Mouse (Mus musculus): ENCODE data around the gene Chmp1a. TPM values are rescaled to one million over a fixed set of nuclear protein-coding genes. Genes with fewer than 3 reads are reported as not detected.
"Not testable (repeated sequence)": the region's sequence is repeated elsewhere in the genome, so short reads cannot be mapped to it uniquely, and the experiment has no call there.

The Chmp1a gene
- polyA plus RNA-seq (2015; fragmentation: Nextera tagmentation; extraction: Ambion mirVana): 238 and 248 TPM in 2 replicates

DNA sequence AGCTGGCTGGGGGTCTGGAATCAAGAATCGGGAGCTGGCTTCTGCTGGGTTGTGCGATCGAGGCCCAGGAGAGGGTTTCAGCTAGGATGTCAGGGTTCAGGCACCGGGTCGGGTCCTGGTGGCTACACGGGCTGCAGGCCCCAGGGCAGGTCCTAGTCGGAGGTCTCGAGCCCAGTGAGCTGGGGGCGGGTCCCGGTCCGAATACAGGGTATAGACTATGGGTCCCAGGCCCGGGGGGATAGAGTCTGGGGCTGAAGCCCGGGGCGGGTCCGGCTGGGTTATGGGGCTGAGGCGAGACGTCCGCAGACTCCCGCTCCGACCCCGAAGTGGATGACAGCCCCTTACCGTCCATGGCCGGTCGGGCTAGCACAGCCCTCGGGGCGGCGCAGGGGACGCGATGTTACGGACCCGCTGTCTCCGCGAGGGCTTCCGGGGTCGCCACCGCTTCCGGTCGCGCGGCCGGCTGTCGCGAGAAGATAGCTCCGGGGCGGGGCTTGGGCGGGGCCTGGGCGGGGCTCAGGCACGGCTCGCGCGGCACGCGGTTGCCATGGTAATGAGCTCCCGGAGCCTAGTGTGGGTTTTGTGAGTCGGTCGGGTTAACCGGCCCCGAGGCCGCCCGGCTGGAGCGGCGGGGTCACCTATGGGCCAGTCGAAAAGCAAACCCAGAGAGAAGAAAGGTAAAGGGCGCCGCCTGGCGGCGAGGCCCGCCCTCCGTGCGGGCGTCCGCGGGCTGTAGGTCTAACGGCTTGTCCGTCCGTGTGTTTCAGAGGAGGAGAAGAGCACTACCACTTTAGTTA lies at the start of gene Chmp1a, which contains the start of gene Spata33:
Gene Chmp1a, minus strand, starts transcription at position 443 of the 797 bp plus-strand sequence.
Gene Spata33, plus strand, starts transcription at position 512 of the 797 bp plus-strand sequence.
- peak within 1 kb of the TSS; percentile 64 for H3K4me3 ChIP-seq (replicated peaks; ENCODE audit: low read length)
- H3K36me3 ChIP-seq (ENCODE audit: control insufficient read depth, insufficient read depth): peaks cover 3% of the 10 kb centered on the region
- peak; percentile 97 for ATAC-seq
- H3K9ac ChIP-seq (replicated peaks; ENCODE audit: low read depth, low read length): peak within 1 kb of the TSS; percentile 77
- no peaks in the 10 kb centered on the region for H3K9me3 ChIP-seq (ENCODE audit: control insufficient read depth, low read length)
- no peak within 1 kb of the TSS for H3K27ac ChIP-seq (ENCODE audit: low read length)
- peaks cover 15% of the 10 kb centered on the region for H3K4me1 ChIP-seq (replicated peaks; ENCODE audit: control insufficient read depth, insufficient read depth, low read length)
- under 1% methylated on average over 75 of the region's 76 CpGs for WGBS
- peak within 1 kb of the TSS; percentile 92 for H3K4me2 ChIP-seq (ENCODE audit: low read length)
- no peaks in the 10 kb centered on the region; the same call in 1 of the 2 replicates for H3K27me3 ChIP-seq (replicated peaks; ENCODE audit: control insufficient read depth, insufficient read depth, low read length)

DNA sequence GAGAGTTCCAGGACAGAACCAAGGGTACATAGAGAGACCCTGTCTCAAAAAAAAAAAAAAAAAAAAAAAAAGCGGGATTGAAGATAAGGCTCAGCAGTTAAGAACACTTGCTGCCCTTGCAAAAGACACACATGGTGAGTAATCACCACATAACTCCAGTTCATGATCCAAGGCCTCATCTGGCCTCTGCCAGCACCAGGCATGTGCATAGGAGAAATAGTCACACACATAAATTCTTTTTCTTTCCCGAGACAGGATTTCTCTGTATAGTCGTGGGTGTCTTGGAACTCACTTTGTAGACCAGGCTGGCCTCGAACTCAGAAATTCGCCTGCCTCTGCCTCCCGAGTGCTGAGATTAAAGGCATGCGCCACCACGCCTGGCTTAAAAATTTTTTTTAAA lies 45.0 kb upstream of the Chmp1a start:
- peaks cover 23% of the 10 kb centered on the region for H3K4me1 ChIP-seq (replicated peaks; ENCODE audit: control insufficient read depth, insufficient read depth, low read length)
- WGBS: 93% methylated on average over 8 of the region's 8 CpGs
- not testable (repeated sequence) for H3K4me2 ChIP-seq (ENCODE audit: low read length); H3K9ac ChIP-seq (replicated peaks; ENCODE audit: low read depth, low read length); H3K4me3 ChIP-seq (replicated peaks; ENCODE audit: low read length); H3K9me3 ChIP-seq (ENCODE audit: control insufficient read depth, low read length); H3K27me3 ChIP-seq (replicated peaks; ENCODE audit: control insufficient read depth, insufficient read depth, low read length); H3K27ac ChIP-seq (ENCODE audit: low read length); ATAC-seq
- H3K36me3 ChIP-seq (ENCODE audit: control insufficient read depth, insufficient read depth): peaks cover 11% of the 10 kb centered on the region; the same call in 1 of the 2 replicates

DNA sequence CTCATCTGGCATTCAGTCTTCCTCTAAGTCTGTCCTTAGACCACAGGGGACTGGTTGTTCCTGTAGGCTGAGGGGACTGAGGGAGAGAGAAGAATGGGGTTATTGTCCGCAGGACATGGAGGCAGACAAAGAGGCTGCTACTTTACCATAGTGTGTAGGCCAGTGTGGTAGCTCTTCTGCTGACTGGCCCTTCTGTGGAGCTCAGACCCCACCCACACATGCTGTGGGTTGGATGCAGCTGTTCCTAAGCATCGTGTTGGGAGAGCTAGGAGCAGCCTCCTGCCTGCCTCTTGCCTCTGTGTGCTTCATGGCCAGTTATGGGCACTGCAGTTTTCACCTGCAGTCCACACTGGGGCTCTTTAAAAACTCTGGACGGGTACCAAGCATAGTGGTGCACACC lies 44.6 kb upstream of the Chmp1a start:
- no peak overlapping the region for H3K27ac ChIP-seq (ENCODE audit: low read length)
- no peaks in the 10 kb centered on the region for H3K27me3 ChIP-seq (replicated peaks; ENCODE audit: control insufficient read depth, insufficient read depth, low read length)
- H3K4me1 ChIP-seq (replicated peaks; ENCODE audit: control insufficient read depth, insufficient read depth, low read length): peaks cover 26% of the 10 kb centered on the region
- WGBS: 75% methylated on average over 3 of the region's 3 CpGs
- H3K9ac ChIP-seq (replicated peaks; ENCODE audit: low read depth, low read length): no peak overlapping the region
- no peak for ATAC-seq
- H3K4me3 ChIP-seq (replicated peaks; ENCODE audit: low read length): no peak overlapping the region
- H3K4me2 ChIP-seq (ENCODE audit: low read length): no peak overlapping the region
- peaks cover 11% of the 10 kb centered on the region; the same call in 1 of the 2 replicates for H3K36me3 ChIP-seq (ENCODE audit: control insufficient read depth, insufficient read depth)
- H3K9me3 ChIP-seq (ENCODE audit: control insufficient read depth, low read length): no peaks in the 10 kb centered on the region

DNA sequence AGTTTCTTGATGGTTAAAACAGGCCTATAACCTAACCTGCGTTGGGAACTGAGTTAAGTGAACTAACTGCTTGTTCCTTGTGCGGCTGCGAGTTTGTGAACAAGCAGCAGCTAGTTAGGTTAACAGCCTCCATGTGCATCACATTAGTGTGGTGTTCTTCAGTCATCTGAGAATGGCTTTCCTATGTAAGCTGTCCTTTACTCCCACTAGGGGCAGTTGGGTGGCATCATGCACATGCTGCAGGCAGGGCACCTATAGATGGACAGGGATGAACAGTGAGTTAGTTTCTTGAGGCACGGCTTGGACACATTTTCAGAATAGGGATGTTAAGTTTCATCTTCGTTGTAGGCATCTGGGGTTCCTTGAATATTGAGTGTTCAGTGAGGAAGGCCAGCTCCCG lies 42.6 kb upstream of the Chmp1a start:
- H3K4me3 ChIP-seq (replicated peaks; ENCODE audit: low read length): peak overlapping the region; percentile 78
- no peaks in the 10 kb centered on the region for H3K27me3 ChIP-seq (replicated peaks; ENCODE audit: control insufficient read depth, insufficient read depth, low read length)
- peaks cover 26% of the 10 kb centered on the region for H3K4me1 ChIP-seq (replicated peaks; ENCODE audit: control insufficient read depth, insufficient read depth, low read length)
- no peak for ATAC-seq
- H3K27ac ChIP-seq (ENCODE audit: low read length): no peak overlapping the region
- WGBS: 74% methylated on average over 6 of the region's 6 CpGs
- no peaks in the 10 kb centered on the region for H3K9me3 ChIP-seq (ENCODE audit: control insufficient read depth, low read length)
- H3K9ac ChIP-seq (replicated peaks; ENCODE audit: low read depth, low read length): peak overlapping the region; percentile 92
- H3K36me3 ChIP-seq (ENCODE audit: control insufficient read depth, insufficient read depth): peaks cover 11% of the 10 kb centered on the region; the same call in 1 of the 2 replicates
- peak overlapping the region; percentile 97 for H3K4me2 ChIP-seq (ENCODE audit: low read length)

DNA sequence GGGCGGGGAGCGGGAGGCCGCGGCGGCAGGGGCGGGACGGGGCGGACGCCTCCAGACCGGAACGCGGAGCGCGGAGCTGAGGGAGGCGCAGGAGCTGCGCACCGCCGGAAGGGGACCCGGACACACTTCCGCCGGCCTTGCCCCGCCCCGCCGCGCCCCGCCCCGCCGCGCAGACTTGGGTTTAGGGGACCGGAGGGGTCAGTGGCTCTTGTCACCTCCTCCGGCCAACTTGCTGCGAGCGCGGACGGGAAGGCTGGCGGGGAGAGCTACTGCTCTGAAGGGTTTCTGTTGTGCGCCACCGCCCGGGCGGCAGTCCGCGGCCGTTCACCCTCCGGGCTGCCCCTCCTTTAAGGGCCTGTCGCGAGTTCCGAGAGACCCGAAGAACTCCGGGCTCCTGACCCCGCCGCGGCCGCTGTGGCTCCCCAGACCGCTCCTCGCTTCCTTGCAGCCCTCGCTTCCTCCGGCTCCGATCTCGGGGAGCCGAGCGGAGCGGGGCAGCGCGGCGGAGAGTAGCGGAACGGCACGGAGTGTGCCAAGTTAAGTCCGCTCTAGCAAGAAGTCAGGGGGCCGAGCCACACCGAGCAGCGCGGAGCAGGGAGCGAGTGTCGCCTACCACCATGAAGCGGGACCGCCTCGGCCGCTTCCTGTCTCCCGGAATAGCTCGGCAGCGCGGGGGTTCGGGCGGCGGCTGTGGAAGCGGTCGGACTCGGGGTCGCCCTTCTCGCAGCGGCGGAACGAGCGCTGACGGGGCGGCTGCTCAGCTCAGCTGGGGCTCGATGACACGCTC lies 41.7 kb upstream of the Chmp1a start, which contains the start of the genes Zfp276 and Vps9d1:
Gene Zfp276, plus strand, starts transcription at position 97 of the 787 bp plus-strand sequence.
Gene Vps9d1, minus strand, starts transcription at position 250 of the 787 bp plus-strand sequence.
- under 1% methylated on average over 88 of the region's 99 CpGs for WGBS
- H3K27ac ChIP-seq (ENCODE audit: low read length): peak within 1 kb of the TSS; percentile 80
- peak; percentile 98 for ATAC-seq
- H3K4me2 ChIP-seq (ENCODE audit: low read length): peak within 1 kb of the TSS; percentile 97
- peak within 1 kb of the TSS; percentile 92 for H3K9ac ChIP-seq (replicated peaks; ENCODE audit: low read depth, low read length)
- H3K27me3 ChIP-seq (replicated peaks; ENCODE audit: control insufficient read depth, insufficient read depth, low read length): no peaks in the 10 kb centered on the region
- H3K4me3 ChIP-seq (replicated peaks; ENCODE audit: low read length): peak within 1 kb of the TSS; percentile 78
- H3K9me3 ChIP-seq (ENCODE audit: control insufficient read depth, low read length): no peaks in the 10 kb centered on the region
- H3K36me3 ChIP-seq (ENCODE audit: control insufficient read depth, insufficient read depth): peaks cover 12% of the 10 kb centered on the region; the same call in 1 of the 2 replicates
- H3K4me1 ChIP-seq (replicated peaks; ENCODE audit: control insufficient read depth, insufficient read depth, low read length): peaks cover 26% of the 10 kb centered on the region

DNA sequence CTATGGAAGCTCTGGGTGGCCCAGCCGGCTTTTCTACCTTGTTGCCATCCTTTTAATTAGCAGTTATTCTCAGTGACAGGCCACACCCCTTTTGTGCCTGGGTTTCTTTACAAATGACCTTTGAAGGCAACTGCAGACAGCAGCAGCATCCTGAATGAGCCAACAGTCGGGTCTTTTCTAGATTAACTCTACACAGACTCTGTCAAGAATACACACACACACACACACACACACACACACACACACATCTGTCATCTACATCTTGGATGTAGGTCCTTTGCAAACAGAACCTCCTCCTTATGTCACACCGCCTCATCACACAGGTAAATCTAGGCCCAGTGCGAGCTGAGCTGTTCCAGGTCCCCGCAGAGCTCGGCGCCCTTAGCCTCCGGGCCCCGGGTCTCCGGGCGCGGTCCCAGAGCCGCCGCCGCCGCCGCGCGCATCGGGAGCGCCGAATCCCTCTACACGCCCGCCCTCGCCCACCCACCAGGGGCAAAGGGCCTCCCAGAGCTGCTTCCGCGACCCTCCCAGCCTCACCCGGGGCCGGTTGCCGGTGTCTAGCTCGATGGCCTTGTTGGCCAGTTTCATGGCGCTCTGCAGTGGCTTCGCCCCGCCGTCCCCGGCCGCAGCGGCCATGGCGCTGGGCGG lies 41.0 kb upstream of the Chmp1a start:
- peak overlapping the region; percentile 78 for H3K4me3 ChIP-seq (replicated peaks; ENCODE audit: low read length)
- H3K27me3 ChIP-seq (replicated peaks; ENCODE audit: control insufficient read depth, insufficient read depth, low read length): no peaks in the 10 kb centered on the region
- H3K4me2 ChIP-seq (ENCODE audit: low read length): peak overlapping the region; percentile 75
- peaks cover 12% of the 10 kb centered on the region; the same call in 1 of the 2 replicates for H3K36me3 ChIP-seq (ENCODE audit: control insufficient read depth, insufficient read depth)
- peak; percentile 68 for ATAC-seq
- 0% methylated on average over 33 of the region's 40 CpGs for WGBS
- peaks cover 26% of the 10 kb centered on the region for H3K4me1 ChIP-seq (replicated peaks; ENCODE audit: control insufficient read depth, insufficient read depth, low read length)
- peak overlapping the region; percentile 80 for H3K27ac ChIP-seq (ENCODE audit: low read length)
- H3K9ac ChIP-seq (replicated peaks; ENCODE audit: low read depth, low read length): peak overlapping the region; percentile 92
- no peaks in the 10 kb centered on the region for H3K9me3 ChIP-seq (ENCODE audit: control insufficient read depth, low read length)

DNA sequence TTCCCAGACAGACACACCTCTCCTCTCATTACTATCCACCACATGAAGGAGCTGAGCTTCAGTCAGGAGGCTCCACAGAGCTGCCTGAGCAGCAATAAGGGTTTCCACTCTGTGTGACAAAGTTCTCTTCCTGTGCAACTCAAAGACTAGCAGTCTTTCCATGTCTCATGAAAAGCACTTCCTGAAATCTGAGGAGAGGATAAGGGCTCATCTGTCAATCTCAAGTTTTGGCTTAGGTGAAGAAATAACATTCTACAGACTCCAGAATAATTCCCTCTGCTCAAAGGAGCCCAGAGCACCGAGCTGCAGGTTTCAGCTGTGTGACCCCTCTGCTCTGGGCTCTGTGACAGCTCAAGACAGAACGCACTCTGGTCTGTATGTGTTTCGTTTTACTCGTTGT lies 40.4 kb upstream of the Chmp1a start:
- peak overlapping the region; percentile 78 for H3K4me3 ChIP-seq (replicated peaks; ENCODE audit: low read length)
- H3K36me3 ChIP-seq (ENCODE audit: control insufficient read depth, insufficient read depth): peaks cover 14% of the 10 kb centered on the region
- ATAC-seq: no peak
- H3K27me3 ChIP-seq (replicated peaks; ENCODE audit: control insufficient read depth, insufficient read depth, low read length): no peaks in the 10 kb centered on the region
- peaks cover 26% of the 10 kb centered on the region for H3K4me1 ChIP-seq (replicated peaks; ENCODE audit: control insufficient read depth, insufficient read depth, low read length)
- no peak overlapping the region; the same call in 1 of the 2 replicates for H3K9ac ChIP-seq (replicated peaks; ENCODE audit: low read depth, low read length)
- no peaks in the 10 kb centered on the region for H3K9me3 ChIP-seq (ENCODE audit: control insufficient read depth, low read length)
- peak overlapping the region; percentile 75 for H3K4me2 ChIP-seq (ENCODE audit: low read length)
- whole genome bisulfite sequencing: 46% methylated on average over 4 of the region's 4 CpGs
- H3K27ac ChIP-seq (ENCODE audit: low read length): no peak overlapping the region

DNA sequence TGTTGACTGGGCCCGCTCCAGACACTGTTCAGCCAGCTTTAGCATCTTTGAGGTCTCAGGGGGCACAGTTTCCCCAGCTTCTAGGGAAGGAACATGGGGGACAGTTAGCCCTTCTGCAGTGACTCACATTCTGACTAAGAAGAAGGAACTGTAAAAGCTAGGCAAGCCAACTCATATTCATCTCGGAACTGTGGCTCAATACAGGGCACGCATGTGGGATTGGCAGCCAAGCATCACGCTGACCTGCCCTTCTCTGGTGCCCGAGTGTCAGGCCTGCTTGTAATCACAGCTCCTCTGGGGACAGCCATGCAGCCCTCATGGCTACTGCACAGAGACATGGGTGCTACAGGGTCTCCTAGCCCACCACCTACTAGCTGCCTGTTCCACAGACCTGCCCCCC lies 38.4 kb upstream of the Chmp1a start:
- Histone ChIP-seq H3K36me3 (ENCODE audit: control insufficient read depth, insufficient read depth) (peaks cover 17% of the 10 kb centered on the region), H3K9me3 (ENCODE audit: control insufficient read depth, low read length) (no peaks in the 10 kb centered on the region), H3K9ac (replicated peaks; ENCODE audit: low read depth, low read length) (no peak overlapping the region), H3K4me3 (replicated peaks; ENCODE audit: low read length) (no peak overlapping the region), H3K27me3 (replicated peaks; ENCODE audit: control insufficient read depth, insufficient read depth, low read length) (no peaks in the 10 kb centered on the region), H3K4me2 (ENCODE audit: low read length) (no peak overlapping the region), H3K27ac (ENCODE audit: low read length) (no peak overlapping the region), H3K4me1 (replicated peaks; ENCODE audit: control insufficient read depth, insufficient read depth, low read length) (peaks cover 24% of the 10 kb centered on the region)
- ATAC-seq: no peak
- WGBS: 97% methylated on average over 5 of the region's 5 CpGs

Data from forebrain, embryonic 16.5 days (tissue).